Mouse (Mus musculus): ENCODE results near the gene Mrpl47. TPM values are rescaled to one million over a fixed set of nuclear protein-coding genes. Genes with fewer than 3 reads are reported as not detected.
A peak's percentile ranks its signal among the peaks of the same experiment; 100 is the strongest.
"Not testable (repeated sequence)": the region's sequence is repeated elsewhere in the genome, so short reads cannot be mapped to it uniquely, and the experiment has no call there.

The Mrpl47 gene
- polyA plus RNA-seq, 1 experiment, result 48.8 TPM

DNA sequence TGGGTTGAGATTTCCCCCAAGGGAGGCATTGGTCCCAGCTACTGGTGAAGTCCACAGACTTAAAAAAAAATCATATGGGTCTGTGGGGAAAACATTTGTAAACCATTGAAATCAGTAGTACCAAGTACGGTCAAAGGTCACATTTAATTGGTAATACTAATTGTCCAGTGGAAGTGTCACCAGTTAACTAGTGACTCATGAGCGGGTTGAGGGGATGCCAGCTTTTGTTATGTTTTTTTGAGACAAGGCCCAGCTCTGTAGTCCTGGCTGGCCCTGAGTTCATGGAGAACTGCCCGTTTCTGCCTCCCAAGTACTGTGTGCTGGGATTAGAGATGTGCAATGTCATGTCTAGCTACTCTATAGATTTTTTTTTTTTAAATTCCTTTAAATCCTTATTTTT is 23.7 kb downstream of the Mrpl47 start:
- H3K4me1 ChIP-seq (ENCODE audit: control insufficient read depth, insufficient read depth, low read length), result no peaks in the 10 kb centered on the region
- H3K27ac ChIP-seq (ENCODE audit: insufficient read depth, low read length), result no peak overlapping the region
- H3K9ac ChIP-seq (ENCODE audit: low read depth, poor library complexity, severe bottlenecking), result no peak overlapping the region
- peaks cover 77% of the 10 kb centered on the region for H3K36me3 ChIP-seq (ENCODE audit: control insufficient read depth, insufficient read depth, low read length, poor library complexity, severe bottlenecking)
- H3K9me3 ChIP-seq (replicated peaks; ENCODE audit: control insufficient read depth, insufficient read depth, low read length, poor library complexity, severe bottlenecking), result peaks cover 29% of the 10 kb centered on the region
- TF ChIP-seq POLR2A (IDR thresholded peaks at IDR 0.05; ENCODE audit: insufficient read depth, low read length) (no peak), CTCF (IDR thresholded peaks at IDR 0.05; ENCODE audit: low read depth, low read length) (no peak), EP300 (IDR thresholded peaks at IDR 0.05; ENCODE audit: insufficient read depth, low read depth, low read length) (no peak)
- no peaks in the 10 kb centered on the region for H3K27me3 ChIP-seq (ENCODE audit: control insufficient read depth, insufficient read depth, low read length, poor library complexity, severe bottlenecking)
- no peak overlapping the region for H3K4me3 ChIP-seq (ENCODE audit: low read depth, low read length)

DNA sequence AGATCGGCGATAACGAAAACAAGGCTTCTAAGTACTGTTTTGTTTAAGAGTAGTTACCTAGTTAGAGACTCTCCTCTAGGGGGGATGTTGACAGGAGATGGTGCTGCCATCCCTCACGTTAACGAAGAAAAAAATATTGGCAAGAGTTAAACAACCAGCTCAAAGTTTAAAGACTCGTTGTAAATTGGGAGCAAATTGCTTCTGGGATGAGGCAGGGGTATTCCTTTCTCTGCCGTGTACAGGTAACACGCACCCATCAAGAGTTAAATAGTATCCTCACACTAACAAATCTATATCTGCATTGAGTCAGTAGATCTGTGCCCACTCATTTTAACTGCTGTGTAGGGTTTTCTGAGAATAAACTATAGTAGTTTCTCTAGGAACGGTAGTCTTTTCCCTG is 28.0 kb downstream of the Mrpl47 start:
- H3K27ac ChIP-seq (ENCODE audit: insufficient read depth, low read length), result peak overlapping the region; percentile 23; the same call in 1 of the 2 replicates

DNA sequence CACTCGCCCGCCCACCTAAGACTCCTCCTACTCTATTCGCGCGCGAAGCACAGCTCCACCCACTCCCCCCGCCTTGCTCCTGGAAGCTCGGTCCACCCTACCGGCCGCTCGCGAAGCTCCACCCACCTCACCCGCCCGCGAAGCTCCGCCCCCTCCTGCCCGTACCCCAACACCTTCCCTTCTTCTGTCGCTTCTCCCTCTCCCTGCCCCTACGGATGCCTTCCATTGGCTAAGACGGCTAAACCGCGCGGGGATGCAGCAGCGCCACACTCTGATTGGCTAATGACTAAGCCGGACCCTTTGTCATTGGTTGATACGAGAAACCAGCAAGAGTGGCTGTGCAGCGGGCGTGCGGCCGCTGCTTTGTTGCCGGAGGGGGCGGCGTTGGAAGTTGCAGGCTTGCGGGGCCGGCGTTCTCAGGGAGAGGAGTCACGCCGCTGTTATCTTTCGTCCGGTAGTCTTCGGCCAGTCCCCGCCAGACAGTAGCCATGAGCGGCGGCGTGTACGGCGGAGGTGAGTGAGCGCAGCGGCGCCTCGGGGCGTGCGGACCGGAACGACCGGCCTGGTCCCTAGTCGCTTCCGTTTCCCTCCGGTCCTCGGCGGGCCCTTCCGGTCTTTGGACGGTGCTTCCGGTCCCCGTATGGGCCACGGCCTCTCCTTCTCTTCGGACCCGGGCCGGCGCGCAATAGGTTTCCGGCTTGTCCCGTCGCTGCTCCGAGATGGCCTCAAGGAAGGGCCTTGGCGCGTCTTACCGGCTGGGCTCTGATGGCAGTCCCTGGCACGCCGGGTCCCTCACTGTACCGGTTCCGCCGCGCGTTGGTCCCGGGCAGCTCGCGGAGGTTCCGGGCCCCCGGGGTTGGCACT is 28.8 kb downstream of the Mrpl47 start:
- H3K4me1 ChIP-seq (ENCODE audit: control insufficient read depth, insufficient read depth, low read length), result no peaks in the 10 kb centered on the region
- peak overlapping the region; percentile 68 for H3K9ac ChIP-seq (ENCODE audit: low read depth, poor library complexity, severe bottlenecking)
- H3K27me3 ChIP-seq (ENCODE audit: control insufficient read depth, insufficient read depth, low read length, poor library complexity, severe bottlenecking), result no peaks in the 10 kb centered on the region
- TF ChIP-seq POLR2A (IDR thresholded peaks at IDR 0.05; ENCODE audit: insufficient read depth, low read length) (peak; percentile 28), EP300 (IDR thresholded peaks at IDR 0.05; ENCODE audit: insufficient read depth, low read depth, low read length) (no peak)
- peak overlapping the region; percentile 23 for H3K27ac ChIP-seq (ENCODE audit: insufficient read depth, low read length)
- H3K9me3 ChIP-seq (replicated peaks; ENCODE audit: control insufficient read depth, insufficient read depth, low read length, poor library complexity, severe bottlenecking), result no peaks in the 10 kb centered on the region
- peaks cover 28% of the 10 kb centered on the region for H3K36me3 ChIP-seq (ENCODE audit: control insufficient read depth, insufficient read depth, low read length, poor library complexity, severe bottlenecking)
- peak overlapping the region; percentile 69 for H3K4me3 ChIP-seq (ENCODE audit: low read depth, low read length)

More for the DNA sequence above, 28.0 kb downstream of the Mrpl47 start:
- TF ChIP-seq POLR2A (IDR thresholded peaks at IDR 0.05; ENCODE audit: insufficient read depth, low read length) (no peak), EP300 (IDR thresholded peaks at IDR 0.05; ENCODE audit: insufficient read depth, low read depth, low read length) (no peak), CTCF (IDR thresholded peaks at IDR 0.05; ENCODE audit: low read depth, low read length) (no peak)
- Histone ChIP-seq H3K4me1 (ENCODE audit: control insufficient read depth, insufficient read depth, low read length) (no peaks in the 10 kb centered on the region), H3K4me3 (ENCODE audit: low read depth, low read length) (peak overlapping the region; percentile 69), H3K9me3 (replicated peaks; ENCODE audit: control insufficient read depth, insufficient read depth, low read length, poor library complexity, severe bottlenecking) (peaks cover 4% of the 10 kb centered on the region), H3K36me3 (ENCODE audit: control insufficient read depth, insufficient read depth, low read length, poor library complexity, severe bottlenecking) (peaks cover 36% of the 10 kb centered on the region), H3K27me3 (ENCODE audit: control insufficient read depth, insufficient read depth, low read length, poor library complexity, severe bottlenecking) (no peaks in the 10 kb centered on the region), H3K9ac (ENCODE audit: low read depth, poor library complexity, severe bottlenecking) (peak overlapping the region; percentile 68)

DNA sequence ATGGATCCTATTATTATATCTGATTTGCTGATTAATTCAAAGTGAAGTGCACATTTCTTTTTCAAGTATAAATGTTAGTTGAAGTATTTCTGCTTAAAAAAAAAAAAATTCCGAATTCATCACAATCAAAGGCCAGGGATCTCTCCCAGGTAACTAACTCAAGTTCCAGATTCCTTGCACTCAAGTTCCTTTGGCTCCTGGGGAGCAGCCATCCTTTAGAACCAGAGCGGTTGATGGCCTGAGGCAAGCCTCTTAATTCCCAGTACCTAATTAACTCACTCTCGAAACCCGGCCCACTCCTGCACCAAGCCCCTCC is 29.4 kb downstream of the Mrpl47 start:
- TF ChIP-seq CTCF (IDR thresholded peaks at IDR 0.05; ENCODE audit: low read depth, low read length) (no peak), POLR2A (IDR thresholded peaks at IDR 0.05; ENCODE audit: insufficient read depth, low read length) (peak; percentile 57), EP300 (IDR thresholded peaks at IDR 0.05; ENCODE audit: insufficient read depth, low read depth, low read length) (0 out of 2 replicates have a peak, but pooled peaks have one; percentile 46)
- Histone ChIP-seq H3K36me3 (ENCODE audit: control insufficient read depth, insufficient read depth, low read length, poor library complexity, severe bottlenecking) (peaks cover 23% of the 10 kb centered on the region), H3K27ac (ENCODE audit: insufficient read depth, low read length) (no peak overlapping the region), H3K4me3 (ENCODE audit: low read depth, low read length) (no peak overlapping the region), H3K4me1 (ENCODE audit: control insufficient read depth, insufficient read depth, low read length) (no peaks in the 10 kb centered on the region), H3K9me3 (replicated peaks; ENCODE audit: control insufficient read depth, insufficient read depth, low read length, poor library complexity, severe bottlenecking) (no peaks in the 10 kb centered on the region), H3K9ac (ENCODE audit: low read depth, poor library complexity, severe bottlenecking) (no peak overlapping the region), H3K27me3 (ENCODE audit: control insufficient read depth, insufficient read depth, low read length, poor library complexity, severe bottlenecking) (no peaks in the 10 kb centered on the region)

DNA sequence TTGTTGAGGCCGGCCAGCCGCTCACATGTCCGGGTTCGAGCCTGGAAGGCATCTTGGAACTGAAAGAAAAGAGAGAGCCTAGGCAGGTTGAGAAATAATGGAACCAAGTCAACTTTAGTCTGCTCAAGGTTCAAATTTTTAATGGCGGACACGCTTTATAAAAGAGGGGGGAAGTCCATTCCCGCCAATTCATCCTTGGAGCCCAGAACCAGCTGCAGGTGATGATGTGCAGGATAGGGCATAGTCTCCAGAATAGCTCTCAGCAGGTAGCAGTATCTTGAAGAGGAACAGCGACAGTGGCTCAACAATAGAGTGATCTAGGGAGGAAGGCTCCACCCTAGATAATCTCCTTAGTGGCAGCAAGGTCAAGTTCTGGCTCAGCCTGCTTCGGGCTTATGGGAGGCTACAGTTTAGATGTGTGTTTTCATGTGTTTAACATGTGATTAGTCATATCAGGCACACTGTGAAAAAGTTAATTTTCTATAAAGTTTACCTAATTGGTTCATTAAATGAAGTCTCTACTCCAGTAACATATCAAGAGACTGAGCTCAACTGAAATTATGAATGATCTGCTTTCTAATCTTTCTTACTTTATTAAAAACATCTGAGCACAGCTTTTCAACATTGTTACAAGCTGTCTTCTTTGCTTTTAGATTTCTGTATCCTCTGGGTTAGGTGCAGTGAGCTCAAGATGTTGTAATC is 31.6 kb downstream of the Mrpl47 start, which contains the start of gene Actl6a:
TSS of gene Actl6a (plus strand) at position 652 of the 702 bp plus-strand sequence.
- H3K27me3 ChIP-seq (ENCODE audit: control insufficient read depth, insufficient read depth, low read length, poor library complexity, severe bottlenecking); H3K9me3 ChIP-seq (replicated peaks; ENCODE audit: control insufficient read depth, insufficient read depth, low read length, poor library complexity, severe bottlenecking); H3K36me3 ChIP-seq (ENCODE audit: control insufficient read depth, insufficient read depth, low read length, poor library complexity, severe bottlenecking); H3K4me1 ChIP-seq (ENCODE audit: control insufficient read depth, insufficient read depth, low read length): not testable (repeated sequence)
- Histone ChIP-seq H3K4me3 (ENCODE audit: low read depth, low read length) (peak within 1 kb of the TSS; percentile 1), H3K27ac (ENCODE audit: insufficient read depth, low read length) (peak within 1 kb of the TSS; percentile 92), H3K9ac (ENCODE audit: low read depth, poor library complexity, severe bottlenecking) (peak within 1 kb of the TSS; percentile 16; the same call in 1 of the 2 replicates)
- peak; percentile 69; the same call in 1 of the 2 replicates for TF ChIP-seq EP300 (IDR thresholded peaks at IDR 0.05; ENCODE audit: insufficient read depth, low read depth, low read length)

DNA sequence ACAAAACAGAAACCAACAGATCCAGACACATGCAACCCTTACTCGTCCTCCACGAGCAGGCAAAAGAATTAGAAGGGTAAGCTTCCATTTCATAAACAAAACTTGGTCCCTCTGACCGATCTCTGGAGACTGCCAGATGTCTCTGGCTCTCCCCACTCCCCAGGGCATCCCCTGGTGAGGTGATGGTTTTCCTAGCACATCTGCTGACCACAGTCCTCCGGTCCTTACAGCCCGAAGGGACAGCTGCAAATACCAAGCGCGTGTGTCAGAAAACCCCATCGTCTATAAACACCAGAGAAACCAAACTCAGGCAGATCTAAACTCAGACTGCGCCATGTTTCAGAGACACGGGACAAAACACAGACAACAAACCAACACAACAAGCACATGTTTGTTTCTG is 32.8 kb downstream of the Mrpl47 start:
- not testable (repeated sequence) for H3K4me1 ChIP-seq (ENCODE audit: control insufficient read depth, insufficient read depth, low read length); H3K9me3 ChIP-seq (replicated peaks; ENCODE audit: control insufficient read depth, insufficient read depth, low read length, poor library complexity, severe bottlenecking); H3K4me3 ChIP-seq (ENCODE audit: low read depth, low read length); H3K36me3 ChIP-seq (ENCODE audit: control insufficient read depth, insufficient read depth, low read length, poor library complexity, severe bottlenecking); H3K27me3 ChIP-seq (ENCODE audit: control insufficient read depth, insufficient read depth, low read length, poor library complexity, severe bottlenecking)
- peak overlapping the region; percentile 68 for H3K27ac ChIP-seq (ENCODE audit: insufficient read depth, low read length)
- H3K9ac ChIP-seq (ENCODE audit: low read depth, poor library complexity, severe bottlenecking), result peak overlapping the region; percentile 16

DNA sequence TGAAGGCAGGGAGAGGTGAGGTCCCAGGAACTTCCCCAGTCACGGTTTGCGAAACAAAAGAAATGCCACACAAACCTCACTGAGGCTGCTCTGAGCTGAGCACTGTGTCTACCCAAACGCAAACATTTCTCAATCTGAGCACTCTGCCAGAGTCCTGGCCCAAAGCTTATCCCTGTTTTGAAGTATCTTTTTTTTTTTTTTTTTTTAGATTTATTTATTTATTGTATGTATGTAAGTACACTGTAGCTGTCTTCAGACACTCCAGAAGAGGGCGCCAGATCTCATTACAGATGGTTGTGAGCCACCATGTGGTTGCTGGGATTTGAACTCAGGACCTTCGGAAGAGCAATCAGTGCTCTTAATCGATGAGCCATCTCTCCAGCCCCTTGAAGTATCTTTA is 33.4 kb downstream of the Mrpl47 start:
- 0 out of 2 replicates have a peak overlapping the region, but pooled peaks have one; percentile 68 for H3K27ac ChIP-seq (ENCODE audit: insufficient read depth, low read length)
- H3K9ac ChIP-seq (ENCODE audit: low read depth, poor library complexity, severe bottlenecking); H3K36me3 ChIP-seq (ENCODE audit: control insufficient read depth, insufficient read depth, low read length, poor library complexity, severe bottlenecking); H3K4me1 ChIP-seq (ENCODE audit: control insufficient read depth, insufficient read depth, low read length); H3K27me3 ChIP-seq (ENCODE audit: control insufficient read depth, insufficient read depth, low read length, poor library complexity, severe bottlenecking); H3K9me3 ChIP-seq (replicated peaks; ENCODE audit: control insufficient read depth, insufficient read depth, low read length, poor library complexity, severe bottlenecking); H3K4me3 ChIP-seq (ENCODE audit: low read depth, low read length): not testable (repeated sequence)

Data from ES-Bruce4 (cell line).